ENCODE assay signal across 9 mouse cellular contexts in genomic region chr1:136952609-136953311, GRCm38 (mm10). TPM values are rescaled to one million over a fixed set of nuclear protein-coding genes. Genes with fewer than 3 reads are reported as not detected.
DNase-seq lines count a peak whose midpoint lies in the region; ATAC-seq and TF ChIP-seq lines count a peak whose summit lies in the region.
"Had no signal": no experiment of that assay in that cellular context is flagged by ENCODE, and none has a peak within 500 bp of the region (broad histone marks: within the 10 kb centered on the region; RNA-seq: fewer than 3 reads in every experiment).

No protein-coding gene starts in this region.

- intact Hi-C loops in left cerebral cortex, adult 2 months (cut with DNase I), result loop anchor here (5.0 kb wide), 1 partner anchor 275 kb away; no protein-coding TSS in a partner anchor

- no peaks in the 10 kb centered on the region for H3K36me3 ChIP-seq in G1E (replicated peaks)
- no peaks in the 10 kb centered on the region for H3K36me3 ChIP-seq in forebrain, embryonic 16.5 days (ENCODE audit: control insufficient read depth, insufficient read depth)
- no peaks in the 10 kb centered on the region for H3K36me3 ChIP-seq in neural tube, embryonic 12.5 days

- peaks cover 72% of the 10 kb centered on the region for H3K9me3 ChIP-seq in G1E (replicated peaks)
- H3K9me3 ChIP-seq in forebrain, embryonic 16.5 days (ENCODE audit: control insufficient read depth, low read length), result peaks cover 4% of the 10 kb centered on the region; the same call in 1 of the 2 replicates
- no peaks in the 10 kb centered on the region for H3K9me3 ChIP-seq in neural tube, embryonic 12.5 days

- WGBS in forebrain, embryonic 16.5 days, result under 1% methylated on average over 39 of the region's 39 CpGs
- under 1% methylated on average over 39 of the region's 39 CpGs for WGBS in neural tube, embryonic 12.5 days

- no peak overlapping the region for H3K27ac ChIP-seq in forebrain, embryonic 16.5 days (ENCODE audit: low read length)
- no peak overlapping the region for H3K27ac ChIP-seq in neural tube, embryonic 12.5 days
- no peak overlapping the region for H3K27ac ChIP-seq in left cerebral cortex, adult 2 months

- H3K4me1 ChIP-seq in G1E (ENCODE audit: insufficient read depth, low read depth, low read length), result no peaks in the 10 kb centered on the region
- H3K4me1 ChIP-seq in forebrain, embryonic 16.5 days (replicated peaks; ENCODE audit: control insufficient read depth, insufficient read depth, low read length), result peaks cover 27% of the 10 kb centered on the region
- H3K4me1 ChIP-seq in neural tube, embryonic 12.5 days, result peaks cover 24% of the 10 kb centered on the region

- peak overlapping the region; percentile 46 for H3K4me2 ChIP-seq in forebrain, embryonic 16.5 days (ENCODE audit: low read length)
- H3K4me2 ChIP-seq in neural tube, embryonic 12.5 days (replicated peaks), result peak overlapping the region; percentile 62

- TF ChIP-seq CTCF in G1E (IDR thresholded peaks at IDR 0.05; ENCODE audit: low read depth, low read length), result no peak
- no peak for TF ChIP-seq CTCF in left cerebral cortex, adult 2 months (IDR thresholded peaks at IDR 0.05)

- H3K27me3 ChIP-seq in G1E (ENCODE audit: insufficient read depth, low read length), result no peaks in the 10 kb centered on the region; the same call in 1 of the 2 replicates
- peaks cover 69% of the 10 kb centered on the region for H3K27me3 ChIP-seq in forebrain, embryonic 16.5 days (replicated peaks; ENCODE audit: control insufficient read depth, insufficient read depth, low read length)
- H3K27me3 ChIP-seq in neural tube, embryonic 12.5 days (replicated peaks), result peaks cover 94% of the 10 kb centered on the region

- ATAC-seq in G1E (ENCODE audit: extremely low read depth, insufficient number of reproducible peaks, low FRiP score, poor library complexity, severe bottlenecking), result no peak
- ATAC-seq in forebrain, embryonic 16.5 days, result peak; percentile 34
- no peak for ATAC-seq in neural tube, embryonic 12.5 days (ENCODE audit: low FRiP score, low read depth)

- peak overlapping the region; percentile 39; the same call in 1 of the 2 replicates for H3K4me3 ChIP-seq in G1E (ENCODE audit: low read depth, low read length)
- H3K4me3 ChIP-seq in forebrain, embryonic 16.5 days (replicated peaks; ENCODE audit: low read length), result peak overlapping the region; percentile 29
- peak overlapping the region; percentile 33 for H3K4me3 ChIP-seq in neural tube, embryonic 12.5 days
- H3K4me3 ChIP-seq in left cerebral cortex, adult 2 months, result no peak overlapping the region

- H3K9ac ChIP-seq in forebrain, embryonic 16.5 days (replicated peaks; ENCODE audit: low read depth, low read length), result no peak overlapping the region
- peak overlapping the region; percentile 13; the same call in 1 of the 2 replicates for H3K9ac ChIP-seq in neural tube, embryonic 12.5 days

- DNase-seq in cerebellum, postnatal 25 days, result peak; percentile 14 to 15
- DNase-seq in cerebellum, adult 18-20 months, result no peak
- no peak for DNase-seq in G1E (ENCODE audit: low spot score)
- DNase-seq in kidney, postnatal 14 days, result peak; percentile 11
- no peak for DNase-seq in left cerebral cortex, adult 2 months (ENCODE audit: extremely low spot score in 1 of 2, low spot score in 2 of 2)
- no peak for DNase-seq in B cell, adult 2 months

RNA-seq across cellular contexts. Expression of gene Nr5a2, which starts 7.5 kb away (rescaled TPM):
- total RNA-seq in G1E (2014; fragmentation: Nextera tagmentation) (not detected in 2 replicates), G1E (2017) (0.16 TPM in 1 of 2 replicates, not detected in the other)
- polyA plus RNA-seq in G1E (2012), result not detected in 2 replicates
- 0.21 and 0.23 TPM in 2 replicates for polyA plus RNA-seq in forebrain, embryonic 16.5 days (2015; fragmentation: Nextera tagmentation; extraction: Ambion mirVana)
- 1.3 and 1.8 TPM in 2 replicates for polyA plus RNA-seq in neural tube, embryonic 12.5 days (2016; fragmentation: Nextera tagmentation; extraction: Ambion mirVana)
- not detected for total RNA-seq in left cerebral cortex, adult 2 months (2021)
- polyA plus RNA-seq: C2C12 had no signal

Comparison
In these comparisons a context has a peak if more than half of its experiments do, and no peak if none do; other contexts are left out.
1. DNase-seq: peak in cerebellum, postnatal 25 days (2 of 2) and kidney, postnatal 14 days (single experiment); none in cerebellum, adult 18-20 months (0 of 2), G1E (single experiment), left cerebral cortex, adult 2 months (0 of 2) and B cell, adult 2 months (0 of 2).